Mouse (Mus musculus): ENCODE measurements around the gene Zfp418. TPM values are rescaled to one million over a fixed set of nuclear protein-coding genes. Genes with fewer than 3 reads are reported as not detected.
A peak's percentile ranks its signal among the peaks of the same experiment; 100 is the strongest.
"Not testable (repeated sequence)": the region's sequence is repeated elsewhere in the genome, so short reads cannot be mapped to it uniquely, and the experiment has no call there.

Zfp418 gene
- polyA plus RNA-seq, 1 experiment, result not detected

- TF ChIP-seq TAL1 (IDR thresholded peaks at IDR 0.05; ENCODE audit: low read length), result no peak
- no peak for TF ChIP-seq GATA1 (IDR thresholded peaks at IDR 0.05; ENCODE audit: low read length)
- no peaks in the 10 kb centered on the region for H3K9me3 ChIP-seq (ENCODE audit: control insufficient read depth, low read length)
- H3K4me1 ChIP-seq (ENCODE audit: control insufficient read depth), result peaks cover 7% of the 10 kb centered on the region
Measured at GRCm38 (mm10) chr7:7187417-7188190, 16.5 kb downstream of the Zfp418 start.

GRCm38 (mm10) chr7:7188191-7188942 lies 17.2 kb downstream of the Zfp418 start:
- H3K4me1 ChIP-seq (ENCODE audit: control insufficient read depth), result peaks cover 7% of the 10 kb centered on the region
- TF ChIP-seq TAL1 (IDR thresholded peaks at IDR 0.05; ENCODE audit: low read length) (no peak), GATA1 (IDR thresholded peaks at IDR 0.05; ENCODE audit: low read length) (no peak)
- H3K4me3 ChIP-seq (replicated peaks), result peak overlapping the region; percentile 63
- no peaks in the 10 kb centered on the region for H3K27me3 ChIP-seq (ENCODE audit: control insufficient read depth)
- no peaks in the 10 kb centered on the region for H3K36me3 ChIP-seq (ENCODE audit: control insufficient read depth)
- H3K9me3 ChIP-seq (ENCODE audit: control insufficient read depth, low read length), result no peaks in the 10 kb centered on the region

More at GRCm38 (mm10) chr7:7187417-7188190, 16.5 kb downstream of the Zfp418 start:
- Histone ChIP-seq H3K36me3 (ENCODE audit: control insufficient read depth) (no peaks in the 10 kb centered on the region; the same call in 1 of the 2 replicates), H3K4me3 (replicated peaks) (peak overlapping the region; percentile 63), H3K27me3 (ENCODE audit: control insufficient read depth) (no peaks in the 10 kb centered on the region)

- not testable (repeated sequence) for H3K36me3 ChIP-seq (ENCODE audit: control insufficient read depth); H3K4me1 ChIP-seq (ENCODE audit: control insufficient read depth); H3K9me3 ChIP-seq (ENCODE audit: control insufficient read depth, low read length); H3K27me3 ChIP-seq (ENCODE audit: control insufficient read depth)
- H3K4me3 ChIP-seq (replicated peaks), result peak within 1 kb of the TSS; percentile 54
Measured at GRCm38 (mm10) chr7:7209313-7210151, 38.4 kb downstream of the Zfp418 start, which contains the start of gene Zfp772. TSS of gene Zfp772 (minus strand) at chr7:7209998.

Other genes with a start within 250 kb of the Zfp418 start
- not detected in 2 replicates for gene Aurkc, start 176.0 kb upstream of the Zfp418 start, polyA plus RNA-seq (2012)
- gene Zfp954, start 49.8 kb upstream of the Zfp418 start, polyA plus RNA-seq (2012), result 0.07 and 0.12 TPM in 2 replicates
- not detected in 2 replicates for gene Zfp773, start 34.6 kb upstream of the Zfp418 start, polyA plus RNA-seq (2012)
- gene Zfp772, start 38.7 kb downstream of the Zfp418 start, polyA plus RNA-seq (2012), result not detected in 2 replicates
- gene Vmn2r29, start 76.0 kb downstream of the Zfp418 start, polyA plus RNA-seq (2012), result not detected in 2 replicates
- not detected in 2 replicates for gene Gm45844, start 107.0 kb downstream of the Zfp418 start, polyA plus RNA-seq (2012)
- gene Clcn4, start 129.5 kb downstream of the Zfp418 start, polyA plus RNA-seq (2012), result 0.28 and 0.30 TPM in 2 replicates
- 0.01 TPM in 1 of 2 replicates, not detected in the other for gene Vmn2r30, start 166.3 kb downstream of the Zfp418 start, polyA plus RNA-seq (2012)
- gene Gm45783, start 203.2 kb downstream of the Zfp418 start, polyA plus RNA-seq (2012), result not detected in 2 replicates
- gene Vmn2r31, start 228.4 kb downstream of the Zfp418 start, polyA plus RNA-seq (2012), result under 0.01 TPM in 1 of 2 replicates, not detected in the other

Data from erythroblast, embryonic 14.5 days (primary cell).